Mouse (Mus musculus): ENCODE results near the gene Foxs1. TPM values are rescaled to one million over a fixed set of nuclear protein-coding genes. Genes with fewer than 3 reads are reported as not detected.

The Foxs1 gene
- polyA plus RNA-seq (2014; fragmentation: Illumina TruSeq; extraction: RNeasy Lipid Tissue Mini Kit (QIAGEN cat#74804); ENCODE audit: low read depth, low replicate concordance): 8.3 TPM

DNA sequence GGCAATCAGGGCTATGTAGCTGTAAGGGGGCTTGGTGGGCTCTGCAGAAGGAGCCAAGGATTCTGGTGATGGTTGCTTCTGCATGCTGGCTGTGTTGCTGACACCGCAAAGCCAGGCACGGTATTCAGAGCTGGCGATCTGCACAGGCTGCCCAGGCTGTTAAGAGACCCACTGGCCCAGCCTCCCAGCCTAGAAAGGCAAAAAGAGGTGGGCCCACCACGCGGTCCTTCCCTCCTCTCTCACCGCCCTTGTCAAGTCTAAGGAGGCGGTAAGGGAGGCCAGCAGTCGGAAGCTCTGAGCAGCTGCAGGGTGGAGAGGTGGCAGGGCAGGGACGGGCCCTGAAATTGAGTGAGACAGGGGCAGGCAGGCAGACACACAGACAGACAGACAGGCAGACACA is at the start of gene Foxs1:
Gene Foxs1 (minus strand): TSS at position 161 of the 400 bp plus-strand sequence.

DNA sequence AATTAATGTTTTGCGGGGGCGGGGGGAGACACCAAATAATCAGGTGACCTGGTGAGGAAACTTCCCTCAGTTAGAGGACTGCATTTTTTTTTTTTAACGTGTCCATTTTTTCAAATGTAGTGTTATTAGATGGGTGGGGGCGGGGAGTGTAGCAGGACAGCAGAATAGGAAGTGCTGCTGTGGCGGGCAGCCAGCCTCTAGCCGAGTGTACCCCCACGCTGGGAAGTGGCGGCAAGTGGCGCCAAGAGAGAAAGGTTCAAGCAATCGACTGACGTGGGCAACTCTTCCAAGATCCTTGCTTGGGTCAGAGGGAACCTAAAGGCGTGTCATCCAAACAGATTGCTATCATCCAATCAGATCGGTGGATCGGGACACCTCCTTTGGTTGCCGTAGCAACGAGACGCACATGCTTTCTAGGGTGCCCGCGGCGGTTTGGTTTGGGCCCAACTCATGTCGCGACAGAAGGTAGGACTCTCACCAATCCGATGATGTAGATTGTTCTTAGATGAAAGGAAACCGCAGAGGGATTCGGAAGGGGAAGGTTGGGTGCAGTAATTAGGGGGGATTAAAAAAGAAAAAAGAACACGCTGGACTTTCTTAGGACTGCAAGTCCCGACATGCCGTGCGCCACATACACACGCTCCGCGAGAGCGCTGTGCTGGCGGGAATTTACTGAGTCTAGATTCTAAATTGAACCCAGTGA is 29.2 kb upstream of the Foxs1 start, which contains the start of gene Ttll9:
Gene Ttll9 (plus strand): TSS at position 395 of the 703 bp plus-strand sequence.

DNA sequence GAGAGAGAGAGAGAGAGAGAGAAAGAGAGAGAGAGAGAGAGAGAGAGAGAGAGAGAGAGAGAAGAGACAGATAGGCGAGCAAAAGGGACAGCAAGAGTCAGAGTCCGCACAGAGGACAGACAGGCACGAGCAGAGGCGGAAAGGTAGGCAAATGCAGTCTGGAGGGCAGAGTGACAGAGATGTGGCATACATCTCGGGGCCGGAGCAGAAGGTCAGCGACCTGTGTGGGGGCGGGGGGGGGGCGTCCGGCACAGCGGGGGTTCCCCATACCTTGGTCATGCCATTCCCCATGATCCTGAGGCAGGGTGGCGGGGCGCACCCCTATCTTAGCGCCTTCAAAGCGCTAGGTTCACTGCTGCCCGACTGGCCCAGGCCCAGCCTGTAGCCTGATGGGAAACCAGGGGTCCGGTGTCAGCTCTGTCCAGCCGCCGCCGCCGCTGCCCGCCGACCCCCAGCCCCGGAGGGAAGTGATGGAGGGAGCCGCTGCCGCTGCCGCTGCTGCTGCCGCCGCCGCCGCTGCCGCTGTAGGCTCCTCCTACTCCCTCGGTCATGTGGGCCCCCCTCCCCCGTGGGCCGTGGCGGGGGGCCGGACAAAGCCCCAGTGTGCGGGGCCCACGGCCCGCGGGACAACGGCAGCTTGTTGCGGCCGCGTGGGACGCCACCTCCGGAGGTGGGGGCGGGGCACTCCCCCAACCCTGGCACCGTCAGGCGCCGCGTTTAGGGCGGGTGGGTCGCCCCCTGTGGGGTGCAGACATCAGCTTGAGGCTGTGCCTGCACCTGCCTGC is 18.2 kb upstream of the Foxs1 start, which contains the start of gene Dusp15:
Gene Dusp15 (minus strand): TSS at position 634 of the 785 bp plus-strand sequence.

DNA sequence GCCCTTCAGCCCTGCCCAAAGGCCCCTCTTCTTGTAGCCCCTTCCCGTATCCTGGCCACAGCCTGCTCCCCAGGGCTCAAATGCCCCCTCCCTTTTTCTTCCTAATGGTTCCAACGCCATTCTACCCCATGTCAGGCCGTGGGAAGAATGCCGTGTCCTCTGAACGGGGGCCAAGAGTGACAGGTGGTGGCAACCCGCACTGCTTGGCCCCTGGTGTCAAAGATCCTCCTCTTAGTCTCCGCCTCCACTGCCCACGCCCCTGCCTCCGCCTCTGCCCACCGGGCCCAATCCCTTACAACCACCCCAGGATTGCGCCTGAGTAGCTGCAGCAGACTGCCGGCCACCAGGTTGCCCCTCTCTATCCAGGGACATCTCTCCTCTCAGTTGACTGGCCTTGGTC is 22.0 kb downstream of the Foxs1 start, which contains the start of gene Mylk2:
Gene Mylk2 (plus strand): TSS at position 322 of the 400 bp plus-strand sequence.

Other genes with a start within 250 kb of the Foxs1 start
- 16.7 TPM for gene Mcts2, start 246.2 kb downstream of the Foxs1 start, polyA plus RNA-seq (2014; fragmentation: Illumina TruSeq; extraction: RNeasy Lipid Tissue Mini Kit (QIAGEN cat#74804); ENCODE audit: low read depth, low replicate concordance)
- 95.2 TPM for gene Id1, start 197.0 kb downstream of the Foxs1 start, polyA plus RNA-seq (2014; fragmentation: Illumina TruSeq; extraction: RNeasy Lipid Tissue Mini Kit (QIAGEN cat#74804); ENCODE audit: low read depth, low replicate concordance)
- 20.2 TPM for gene Cox4i2, start 179.0 kb downstream of the Foxs1 start, polyA plus RNA-seq (2014; fragmentation: Illumina TruSeq; extraction: RNeasy Lipid Tissue Mini Kit (QIAGEN cat#74804); ENCODE audit: low read depth, low replicate concordance)
- 36.1 TPM for gene Bcl2l1, start 101.5 kb downstream of the Foxs1 start, polyA plus RNA-seq (2014; fragmentation: Illumina TruSeq; extraction: RNeasy Lipid Tissue Mini Kit (QIAGEN cat#74804); ENCODE audit: low read depth, low replicate concordance)
- 0.84 TPM for gene Tpx2, start 85.2 kb downstream of the Foxs1 start, polyA plus RNA-seq (2014; fragmentation: Illumina TruSeq; extraction: RNeasy Lipid Tissue Mini Kit (QIAGEN cat#74804); ENCODE audit: low read depth, low replicate concordance)
- 0.29 TPM for gene Mylk2, start 21.9 kb downstream of the Foxs1 start, polyA plus RNA-seq (2014; fragmentation: Illumina TruSeq; extraction: RNeasy Lipid Tissue Mini Kit (QIAGEN cat#74804); ENCODE audit: low read depth, low replicate concordance)
- not detected for gene Dusp15, start 18.5 kb upstream of the Foxs1 start, polyA plus RNA-seq (2014; fragmentation: Illumina TruSeq; extraction: RNeasy Lipid Tissue Mini Kit (QIAGEN cat#74804); ENCODE audit: low read depth, low replicate concordance)
- gene Ttll9, start 29.3 kb upstream of the Foxs1 start, polyA plus RNA-seq (2014; fragmentation: Illumina TruSeq; extraction: RNeasy Lipid Tissue Mini Kit (QIAGEN cat#74804); ENCODE audit: low read depth, low replicate concordance): not detected
- gene Pdrg1, start 82.2 kb upstream of the Foxs1 start, polyA plus RNA-seq (2014; fragmentation: Illumina TruSeq; extraction: RNeasy Lipid Tissue Mini Kit (QIAGEN cat#74804); ENCODE audit: low read depth, low replicate concordance): 197 TPM
- gene Xkr7, start 98.6 kb upstream of the Foxs1 start, polyA plus RNA-seq (2014; fragmentation: Illumina TruSeq; extraction: RNeasy Lipid Tissue Mini Kit (QIAGEN cat#74804); ENCODE audit: low read depth, low replicate concordance): not detected
- gene Ccm2l, start 132.7 kb upstream of the Foxs1 start, polyA plus RNA-seq (2014; fragmentation: Illumina TruSeq; extraction: RNeasy Lipid Tissue Mini Kit (QIAGEN cat#74804); ENCODE audit: low read depth, low replicate concordance): 30.9 TPM
- gene Hck, start 175.3 kb upstream of the Foxs1 start, polyA plus RNA-seq (2014; fragmentation: Illumina TruSeq; extraction: RNeasy Lipid Tissue Mini Kit (QIAGEN cat#74804); ENCODE audit: low read depth, low replicate concordance): 2.0 TPM
- gene Tm9sf4, start 228.1 kb upstream of the Foxs1 start, polyA plus RNA-seq (2014; fragmentation: Illumina TruSeq; extraction: RNeasy Lipid Tissue Mini Kit (QIAGEN cat#74804); ENCODE audit: low read depth, low replicate concordance): 38.6 TPM